Mouse (Mus musculus) midbrain, embryonic 11.5 days (tissue): ENCODE results near the gene Il5. TPM values are rescaled to one million over a fixed set of nuclear protein-coding genes. Genes with fewer than 3 reads are reported as not detected.

Experiments
- ATAC-seq: fragments of 200-750 bp; cut with Nextera tagmentation; 2 replicates; pipeline ENCODE4 v1.8.0; 2017; ENCODE audit warnings: moderate TSS enrichment, moderate library complexity; ENCODE audit not compliant: low FRiP score
- DNase-seq: peaks from one replicate; pipeline ENCODE4 v3.0.0; 2015; ENCODE audit warnings: low spot score; ENCODE audit errors: missing footprints
- H3K27ac ChIP-seq: fragments of 300-500 bp; sonication (generic); 2 replicates; pipeline ENCODE4 v1.5.1; 2014; ENCODE audit warnings: low read depth, low read length
- H3K27me3 ChIP-seq: fragments of 300-500 bp; sonication (generic); 2 replicates; pipeline ENCODE4 v1.6.1; 2014; ENCODE audit warnings: mild to moderate bottlenecking, low read length, moderate library complexity, mixed read lengths; ENCODE audit not compliant: control insufficient read depth, insufficient read depth
- H3K36me3 ChIP-seq: fragments of 300-500 bp; sonication (generic); 2 replicates; pipeline ENCODE4 v1.6.1; 2014; ENCODE audit warnings: mild to moderate bottlenecking, low read length, moderate library complexity, mixed read lengths; ENCODE audit not compliant: control insufficient read depth, insufficient read depth
- H3K4me1 ChIP-seq: fragments of 300-500 bp; sonication (generic); 2 replicates; pipeline ENCODE4 v1.6.1; 2014; ENCODE audit warnings: low read length; ENCODE audit not compliant: control insufficient read depth, insufficient read depth
- H3K4me2 ChIP-seq: fragments of 300-500 bp; sonication (generic); 2 replicates; pipeline ENCODE4 v1.6.1; 2014; ENCODE audit warnings: mild to moderate bottlenecking, moderate library complexity
- H3K4me3 ChIP-seq: fragments of 300-500 bp; sonication (generic); 2 replicates; pipeline ENCODE4 v1.5.1; 2014; ENCODE audit warnings: low read depth, low read length
- H3K9ac ChIP-seq: fragments of 300-500 bp; sonication (generic); 2 replicates; pipeline ENCODE4 v1.6.1; 2014; ENCODE audit warnings: low read length
- H3K9me3 ChIP-seq: fragments of 300-500 bp; sonication (generic); 2 replicates; pipeline ENCODE4 v1.6.1; 2016; ENCODE audit warnings: low read length; ENCODE audit not compliant: control insufficient read depth
- WGBS: fragments of 180-500 bp; shearing (Covaris S2); extraction: QIAGEN DNeasy Blood & Tissue Kit; methylation state at CpG from one replicate; pipeline ENCODE4 v1.1.7; 2014; 5-methylcytosine and 5-hydroxymethylcytosine counted together
- polyA plus RNA-seq: library from polyadenylated mRNA; unstranded; fragments of >200 nt; fragmentation: Nextera tagmentation; extraction: Ambion mirVana; gene quantifications from 2 replicates; pipeline ENCODE4 v1.2.1, GENCODE M21; 2014

Gene Il5
- polyA plus RNA-seq, 1 experiment from 2014 or later, result not detected

DNA sequence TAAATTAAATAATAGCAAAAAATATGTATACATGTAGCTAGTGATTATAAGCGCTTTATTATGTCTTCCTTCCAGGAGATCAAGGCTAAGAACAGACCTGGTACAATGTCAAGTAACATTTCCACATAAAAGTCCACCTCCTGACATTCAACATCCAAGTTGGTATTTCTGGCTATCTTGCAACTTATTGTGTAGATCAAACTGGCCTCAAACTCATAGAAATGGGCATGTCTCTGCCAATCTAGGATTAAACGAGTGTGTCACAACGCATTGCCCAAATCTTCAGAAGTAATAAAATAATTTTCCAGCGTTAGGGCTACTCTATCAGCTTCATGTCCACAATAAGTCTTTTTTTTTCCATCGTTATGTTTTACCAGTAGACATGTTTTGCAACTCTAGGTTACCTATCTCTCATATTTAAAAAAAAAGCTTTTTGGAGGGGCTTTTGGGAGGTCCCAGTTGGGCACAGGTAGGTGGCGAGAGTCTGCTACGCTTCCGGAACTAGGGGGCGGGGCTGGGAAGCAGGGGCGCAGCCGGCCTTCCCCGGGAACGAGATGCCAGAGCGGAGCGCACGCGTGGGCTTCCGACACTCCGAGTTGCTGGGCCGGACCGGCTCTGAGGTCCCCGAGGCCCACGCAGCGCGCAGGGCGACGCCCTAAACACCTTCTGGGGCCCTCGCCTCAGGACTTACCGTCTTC lies 14.2 kb upstream of the Il5 start:
- H3K27me3 ChIP-seq, result no peaks in the 10 kb centered on the region

DNA sequence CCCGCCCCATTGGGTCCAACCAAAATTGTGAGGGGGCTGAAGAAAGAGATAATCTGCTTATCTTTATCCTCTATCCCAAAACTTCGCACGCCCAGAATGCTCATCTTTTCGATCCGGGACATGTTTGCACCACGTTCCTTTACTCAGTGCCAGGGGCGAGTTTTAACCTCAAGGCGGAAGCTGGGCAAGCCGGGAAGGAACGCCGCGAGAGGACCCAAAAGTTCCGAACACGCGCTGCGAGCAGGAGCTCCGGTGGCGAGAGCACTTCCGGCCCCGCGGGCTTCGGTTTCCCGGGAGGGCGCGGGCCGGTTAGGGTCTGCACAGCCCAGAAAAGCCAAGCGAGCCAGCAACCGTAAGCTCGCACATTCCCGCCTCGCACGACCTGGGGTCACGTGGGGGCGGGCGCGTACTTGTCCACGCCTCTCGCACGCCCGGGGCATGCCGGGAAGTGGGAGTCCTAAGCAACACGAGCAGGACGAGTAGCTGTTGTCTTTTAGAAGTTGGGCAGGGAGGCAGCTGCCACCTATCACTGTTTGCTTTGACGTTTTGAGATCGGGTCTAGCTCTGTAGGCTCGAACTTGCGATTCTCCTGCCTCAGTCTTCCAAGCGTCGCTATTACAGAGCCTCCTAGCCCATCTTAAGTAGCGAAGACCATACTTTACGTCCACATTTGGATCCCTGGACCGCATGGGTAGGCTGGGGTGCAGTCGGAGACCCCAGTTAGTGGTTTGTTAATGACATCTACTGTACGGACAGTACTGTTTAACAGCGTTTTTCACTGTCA lies 13.5 kb upstream of the Il5 start, which contains the start of gene Rad50:
Gene Rad50, minus strand, starts transcription at position 386 of the 784 bp plus-strand sequence.
- ATAC-seq, result peak; percentile 97
- WGBS, result 5% methylated on average over 55 of the region's 55 CpGs
- peak within 1 kb of the TSS; percentile 65 for H3K4me3 ChIP-seq

More for the DNA sequence above, 14.2 kb upstream of the Il5 start:
- DNase-seq (no peak), ATAC-seq (peak; percentile 52)
- Histone ChIP-seq H3K4me2 (peak overlapping the region; percentile 95), H3K4me3 (peak overlapping the region; percentile 65), H3K27ac (no peak overlapping the region), H3K36me3 (no peaks in the 10 kb centered on the region), H3K9ac (peak overlapping the region; percentile 73), H3K4me1 (peaks cover 3% of the 10 kb centered on the region; the same call in 1 of the 2 replicates), H3K9me3 (no peaks in the 10 kb centered on the region)
- WGBS, result 8% methylated on average over 29 of the region's 29 CpGs

DNA sequence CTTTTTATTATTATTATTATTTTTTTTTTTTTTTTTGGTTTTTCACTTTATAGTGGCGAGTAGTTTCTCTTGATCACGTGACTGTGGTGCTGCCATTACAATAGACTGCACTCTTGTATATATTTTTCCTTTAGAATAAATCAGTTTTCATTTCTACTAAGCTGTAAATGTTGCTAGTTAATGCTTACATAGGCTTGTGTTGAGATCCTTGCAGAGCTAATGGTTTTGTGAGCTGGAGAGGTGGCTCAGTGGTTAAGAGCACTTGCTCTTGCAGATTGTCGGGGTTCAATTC lies 12.9 kb upstream of the Il5 start:
- H3K27ac ChIP-seq, result no peak overlapping the region
- H3K4me1 ChIP-seq, result peaks cover 3% of the 10 kb centered on the region; the same call in 1 of the 2 replicates
- ATAC-seq (no peak), DNase-seq (no peak)
- H3K4me3 ChIP-seq, result peak overlapping the region; percentile 65
- WGBS, result 84% methylated on average over 3 of the region's 3 CpGs
- H3K36me3 ChIP-seq, result no peaks in the 10 kb centered on the region
- no peaks in the 10 kb centered on the region for H3K27me3 ChIP-seq
- no peaks in the 10 kb centered on the region for H3K9me3 ChIP-seq
- no peak overlapping the region for H3K9ac ChIP-seq
- peak overlapping the region; percentile 95 for H3K4me2 ChIP-seq

More for the DNA sequence above, 13.5 kb upstream of the Il5 start, which contains the start of gene Rad50:
- peak; percentile 98 for DNase-seq
- peaks cover 3% of the 10 kb centered on the region; the same call in 1 of the 2 replicates for H3K4me1 ChIP-seq
- peak within 1 kb of the TSS; percentile 73 for H3K9ac ChIP-seq
- no peaks in the 10 kb centered on the region for H3K36me3 ChIP-seq
- no peak within 1 kb of the TSS for H3K27ac ChIP-seq
- no peaks in the 10 kb centered on the region for H3K27me3 ChIP-seq
- no peaks in the 10 kb centered on the region for H3K9me3 ChIP-seq
- H3K4me2 ChIP-seq, result peak within 1 kb of the TSS; percentile 95

DNA sequence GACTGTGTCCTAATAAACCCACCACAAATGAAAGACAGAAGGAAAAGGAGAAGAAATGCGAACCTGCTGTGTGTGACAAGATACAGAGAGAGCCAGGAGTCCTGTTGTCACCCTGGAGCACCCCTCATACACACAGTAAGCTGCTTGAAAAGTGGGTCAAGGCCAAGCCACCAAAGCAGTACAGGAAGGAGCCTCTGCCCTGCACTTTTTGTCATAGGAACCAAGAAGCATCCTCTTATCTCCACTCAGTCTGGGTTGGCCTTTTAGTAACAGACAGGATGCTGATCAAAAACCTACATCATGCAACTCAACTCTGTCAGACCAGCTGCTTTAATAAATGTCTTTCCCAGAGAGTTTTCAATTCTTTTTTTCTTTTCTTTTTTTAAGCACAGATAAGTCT lies 893 bp upstream of the Il5 start:
- H3K4me3 ChIP-seq, result no peak overlapping the region

DNA sequence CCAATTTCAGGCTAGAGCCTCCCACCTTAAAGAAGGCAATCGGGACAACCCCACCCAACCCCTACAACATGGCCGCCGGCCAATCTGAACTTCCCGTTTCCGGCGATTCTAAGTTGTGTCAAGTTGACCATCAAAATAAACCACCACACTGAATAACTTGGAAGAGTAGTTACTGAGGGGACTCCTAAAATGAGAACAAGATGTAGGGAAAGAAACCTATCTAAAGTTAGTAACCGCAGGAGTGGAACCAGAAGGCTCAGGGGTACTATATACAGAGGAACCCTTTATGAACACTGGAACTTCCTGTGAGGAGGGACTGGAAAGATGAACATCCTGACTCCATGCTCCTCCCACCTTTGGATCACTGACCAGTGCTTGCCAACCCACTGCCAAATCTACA lies 10.9 kb downstream of the Il5 start:
- Histone ChIP-seq H3K9ac (no peak overlapping the region), H3K4me1 (no peaks in the 10 kb centered on the region), H3K4me2 (no peak overlapping the region), H3K36me3 (no peaks in the 10 kb centered on the region), H3K9me3 (no peaks in the 10 kb centered on the region), H3K27ac (no peak overlapping the region), H3K27me3 (no peaks in the 10 kb centered on the region), H3K4me3 (no peak overlapping the region)
- ATAC-seq, result no peak
- 93% methylated on average over 7 of the region's 7 CpGs for WGBS
- DNase-seq, result no peak

More for the DNA sequence above, 893 bp upstream of the Il5 start:
- Histone ChIP-seq H3K9ac (no peak overlapping the region), H3K4me2 (no peak overlapping the region), H3K27ac (no peak overlapping the region), H3K9me3 (no peaks in the 10 kb centered on the region), H3K27me3 (no peaks in the 10 kb centered on the region), H3K36me3 (no peaks in the 10 kb centered on the region), H3K4me1 (no peaks in the 10 kb centered on the region)
- DNase-seq (no peak), ATAC-seq (no peak)
- 88% methylated on average over 1 of the region's 1 CpGs for WGBS

DNA sequence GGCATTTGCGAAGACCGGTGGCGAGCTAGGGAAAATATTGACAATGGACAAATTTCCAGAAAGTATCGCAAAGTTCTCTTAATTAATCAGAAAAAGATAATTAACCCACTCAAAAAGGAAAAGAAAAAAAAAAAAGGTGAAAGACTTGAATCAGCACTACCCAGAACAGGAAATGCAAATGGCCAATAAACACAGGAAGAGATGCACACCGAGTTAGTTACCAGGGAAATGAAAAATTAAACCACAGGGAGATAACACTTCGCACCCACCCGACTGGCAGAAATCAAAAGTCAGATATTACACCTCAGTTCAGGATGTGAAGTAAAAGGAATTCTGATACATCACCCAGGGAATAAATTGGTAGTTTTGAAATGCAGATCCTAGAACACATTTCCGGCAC lies 11.7 kb downstream of the Il5 start:
- DNase-seq (no peak), ATAC-seq (no peak)
- no peak overlapping the region for H3K4me2 ChIP-seq
- no peak overlapping the region for H3K27ac ChIP-seq
- H3K4me1 ChIP-seq, result no peaks in the 10 kb centered on the region
- H3K9me3 ChIP-seq, result no peaks in the 10 kb centered on the region
- WGBS, result 93% methylated on average over 8 of the region's 8 CpGs
- no peaks in the 10 kb centered on the region for H3K27me3 ChIP-seq
- no peak overlapping the region for H3K4me3 ChIP-seq
- no peak overlapping the region for H3K9ac ChIP-seq
- no peaks in the 10 kb centered on the region for H3K36me3 ChIP-seq

DNA sequence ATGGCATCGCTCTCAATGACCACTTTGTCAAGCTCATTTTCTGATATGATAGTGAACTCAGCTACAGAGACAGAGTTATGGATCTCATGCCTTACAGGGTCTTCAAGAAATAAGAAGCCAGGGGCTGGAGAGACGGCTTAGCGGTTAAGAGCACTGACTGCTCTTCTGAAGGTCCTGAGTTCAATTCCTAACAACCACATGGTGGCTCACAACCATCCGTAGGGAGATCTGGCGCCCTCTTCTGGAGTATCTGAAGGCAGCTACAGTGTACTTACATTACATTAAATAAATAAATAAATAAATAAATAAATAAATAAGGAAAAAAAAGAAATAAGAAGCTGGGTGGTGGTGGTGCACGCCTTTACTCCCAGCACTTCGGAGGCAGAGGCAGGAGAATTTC lies 13.2 kb downstream of the Il5 start:
- ATAC-seq (no peak), DNase-seq (no peak)
- no peaks in the 10 kb centered on the region for H3K36me3 ChIP-seq
- H3K9ac ChIP-seq, result no peak overlapping the region
- no peaks in the 10 kb centered on the region for H3K4me1 ChIP-seq
- 87% methylated on average over 7 of the region's 7 CpGs for WGBS
- no peak overlapping the region for H3K4me3 ChIP-seq
- H3K27me3 ChIP-seq, result no peaks in the 10 kb centered on the region
- H3K27ac ChIP-seq, result no peak overlapping the region
- no peaks in the 10 kb centered on the region for H3K9me3 ChIP-seq
- H3K4me2 ChIP-seq, result no peak overlapping the region

DNA sequence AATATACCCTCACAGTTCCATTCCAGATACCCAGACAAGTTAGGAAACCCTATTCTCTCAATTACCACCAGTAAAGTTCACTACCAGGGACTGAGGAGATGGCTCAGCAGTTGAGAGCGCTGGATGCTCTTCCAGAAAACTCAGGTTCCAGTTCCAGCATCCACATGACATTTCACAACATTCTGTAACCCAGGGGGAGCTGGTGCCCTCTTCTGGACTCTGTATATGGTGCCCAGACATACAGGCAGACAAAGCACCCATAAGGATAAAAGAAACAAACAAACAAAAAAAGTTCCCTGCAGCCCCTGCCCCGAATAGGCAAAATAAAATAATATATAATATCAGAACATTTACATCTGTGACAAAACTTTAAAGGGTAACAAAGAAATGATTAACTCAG lies 13.8 kb downstream of the Il5 start:
- no peak overlapping the region for H3K4me2 ChIP-seq
- no peaks in the 10 kb centered on the region for H3K9me3 ChIP-seq
- DNase-seq (no peak), ATAC-seq (no peak)
- WGBS, result 89% methylated on average over 2 of the region's 2 CpGs
- H3K27me3 ChIP-seq, result no peaks in the 10 kb centered on the region
- H3K27ac ChIP-seq, result no peak overlapping the region
- no peaks in the 10 kb centered on the region for H3K36me3 ChIP-seq
- H3K9ac ChIP-seq, result no peak overlapping the region
- H3K4me3 ChIP-seq, result no peak overlapping the region
- no peaks in the 10 kb centered on the region for H3K4me1 ChIP-seq

DNA sequence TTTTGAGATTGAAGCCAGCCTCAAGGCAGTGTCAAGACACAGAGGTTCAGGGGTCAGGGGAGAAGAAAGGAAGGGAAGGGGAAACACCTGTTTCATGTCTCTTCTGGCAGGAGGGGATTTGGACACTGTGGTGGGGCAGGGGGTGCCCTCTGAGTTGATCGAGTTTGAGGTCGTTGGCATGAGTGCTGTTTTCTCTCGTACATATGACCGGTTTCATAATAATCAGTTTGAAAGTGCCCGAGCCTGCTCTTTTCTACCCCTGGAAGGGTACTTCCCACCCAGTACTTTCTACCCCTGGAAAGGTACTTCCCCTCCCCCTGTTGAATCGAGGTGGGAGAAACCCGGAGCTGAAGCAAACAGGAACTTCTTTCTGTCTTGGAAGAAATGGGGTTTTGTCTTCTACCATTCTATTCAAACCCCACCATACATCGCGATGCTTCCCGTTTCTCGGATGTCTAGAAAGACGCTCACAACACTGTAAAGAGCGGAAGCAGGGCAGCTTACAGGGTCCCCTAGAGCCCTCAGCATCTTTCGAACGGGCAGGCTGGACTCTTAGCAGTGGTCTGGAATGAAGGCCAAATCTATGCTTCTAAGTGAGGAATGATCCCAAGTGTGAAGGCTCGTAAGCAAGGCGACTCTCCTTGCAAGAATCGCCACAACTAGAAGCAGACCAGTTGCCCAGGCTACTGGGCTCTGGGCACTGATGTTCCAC lies 14.5 kb downstream of the Il5 start:
- Histone ChIP-seq H3K36me3 (no peaks in the 10 kb centered on the region), H3K9me3 (no peaks in the 10 kb centered on the region), H3K9ac (no peak overlapping the region), H3K4me1 (no peaks in the 10 kb centered on the region), H3K4me2 (no peak overlapping the region; the same call in 1 of the 2 replicates), H3K27ac (no peak overlapping the region), H3K4me3 (no peak overlapping the region), H3K27me3 (no peaks in the 10 kb centered on the region)
- ATAC-seq (0 out of 2 replicates have a peak, but pooled peaks have one; percentile 5), DNase-seq (no peak)
- 73% methylated on average over 18 of the region's 18 CpGs for WGBS
